Mouse (Mus musculus): Measurements from ENCODE around the gene Vps26a. TPM values are rescaled to one million over a fixed set of nuclear protein-coding genes. Genes with fewer than 3 reads are reported as not detected.

The Vps26a gene
- polyA plus RNA-seq, 1 experiment from 2014 or later: 79.2 TPM

- H3K36me3 ChIP-seq (ENCODE audit: control insufficient read depth, insufficient read depth, low read length): no peaks in the 10 kb centered on the region
- H3K27me3 ChIP-seq (ENCODE audit: control insufficient read depth, insufficient read depth, low read length): peaks cover 6% of the 10 kb centered on the region; the same call in 1 of the 2 replicates
- WGBS: 2% methylated on average over 8 of the region's 8 CpGs
- ATAC-seq (ENCODE audit: insufficient number of reproducible peaks, insufficient read depth, low FRiP score, low read depth): no peak
- H3K9me3 ChIP-seq (ENCODE audit: control insufficient read depth, low read length): no peaks in the 10 kb centered on the region
- no peak overlapping the region for H3K4me3 ChIP-seq (ENCODE audit: control insufficient read depth in 1 of 2, insufficient read depth in 1 of 2, low read depth in 1 of 2, low read length in 2 of 2)
- peak overlapping the region; percentile 10; the same call in 1 of the 2 replicates for H3K9ac ChIP-seq (ENCODE audit: low read length)
- H3K27ac ChIP-seq (replicated peaks in 1 of 2; ENCODE audit: control insufficient read depth in 1 of 2, insufficient read depth in 1 of 2, low read depth in 2 of 2, low read length in 2 of 2): no peak overlapping the region
- no peak overlapping the region for H3K4me2 ChIP-seq (ENCODE audit: low read length)
- peaks cover 11 to 15% of the 10 kb centered on the region in 2 experiments for H3K4me1 ChIP-seq (ENCODE audit: control insufficient read depth in 2 of 2, insufficient read depth in 2 of 2, low read length in 2 of 2)
Observed at GRCm38 (mm10) chr10:62412906-62413605, 73.5 kb downstream of the Vps26a start.

- H3K36me3 ChIP-seq (ENCODE audit: control insufficient read depth, insufficient read depth, low read length): no peaks in the 10 kb centered on the region
- no peaks in the 10 kb centered on the region for H3K9me3 ChIP-seq (ENCODE audit: control insufficient read depth, low read length)
- H3K9ac ChIP-seq (ENCODE audit: low read length): no peak overlapping the region
- 66% methylated on average over 19 of the region's 19 CpGs for WGBS
- H3K4me1 ChIP-seq (ENCODE audit: control insufficient read depth in 2 of 2, insufficient read depth in 2 of 2, low read length in 2 of 2): peaks cover 11 to 15% of the 10 kb centered on the region in 2 experiments
- no peak overlapping the region for H3K4me2 ChIP-seq (ENCODE audit: low read length)
- H3K27me3 ChIP-seq (ENCODE audit: control insufficient read depth, insufficient read depth, low read length): peaks cover 6% of the 10 kb centered on the region; the same call in 1 of the 2 replicates
- no peak overlapping the region for H3K4me3 ChIP-seq (ENCODE audit: control insufficient read depth in 1 of 2, insufficient read depth in 1 of 2, low read depth in 1 of 2, low read length in 2 of 2)
- H3K27ac ChIP-seq (replicated peaks in 1 of 2; ENCODE audit: control insufficient read depth in 1 of 2, insufficient read depth in 1 of 2, low read depth in 2 of 2, low read length in 2 of 2): no peak overlapping the region
- ATAC-seq (ENCODE audit: insufficient number of reproducible peaks, insufficient read depth, low FRiP score, low read depth): no peak
Observed at GRCm38 (mm10) chr10:62411431-62412410, 74.9 kb downstream of the Vps26a start.

GRCm38 (mm10) chr10:62410943-62411342, 75.7 kb downstream of the Vps26a start:
- no peak overlapping the region for H3K9ac ChIP-seq (ENCODE audit: low read length)
- no peak for ATAC-seq (ENCODE audit: insufficient number of reproducible peaks, insufficient read depth, low FRiP score, low read depth)

More at GRCm38 (mm10) chr10:62410943-62411342, 75.7 kb downstream of the Vps26a start:
- Histone ChIP-seq H3K9me3 (ENCODE audit: control insufficient read depth, low read length) (no peaks in the 10 kb centered on the region), H3K27ac (replicated peaks in 1 of 2; ENCODE audit: control insufficient read depth in 1 of 2, insufficient read depth in 1 of 2, low read depth in 2 of 2, low read length in 2 of 2) (no peak overlapping the region), H3K4me2 (ENCODE audit: low read length) (no peak overlapping the region), H3K4me3 (ENCODE audit: control insufficient read depth in 1 of 2, insufficient read depth in 1 of 2, low read depth in 1 of 2, low read length in 2 of 2) (no peak overlapping the region), H3K4me1 (ENCODE audit: control insufficient read depth in 2 of 2, insufficient read depth in 2 of 2, low read length in 2 of 2) (peaks cover 11 to 15% of the 10 kb centered on the region in 2 experiments), H3K36me3 (ENCODE audit: control insufficient read depth, insufficient read depth, low read length) (no peaks in the 10 kb centered on the region), H3K27me3 (ENCODE audit: control insufficient read depth, insufficient read depth, low read length) (peaks cover 6% of the 10 kb centered on the region; the same call in 1 of the 2 replicates)
- WGBS: 11% methylated on average over 5 of the region's 5 CpGs

Other genes starting within 250 kb of the Vps26a start
- gene Tacr2, start 234.4 kb downstream of the Vps26a start, polyA plus RNA-seq (2014; fragmentation: Nextera tagmentation; extraction: Ambion mirVana): not detected in 2 replicates
- gene Hk1, start 106.9 kb downstream of the Vps26a start, polyA plus RNA-seq (2014; fragmentation: Nextera tagmentation; extraction: Ambion mirVana): 112 and 132 TPM in 2 replicates
- gene Hkdc1, start 64.3 kb downstream of the Vps26a start, polyA plus RNA-seq (2014; fragmentation: Nextera tagmentation; extraction: Ambion mirVana): 0.18 and 0.27 TPM in 2 replicates
- 0.49 and 0.89 TPM in 2 replicates for gene 4930507D05Rik, start 37.3 kb downstream of the Vps26a start, polyA plus RNA-seq (2014; fragmentation: Nextera tagmentation; extraction: Ambion mirVana)
- 29.2 and 29.5 TPM in 2 replicates for gene Supv3l1, start 37.1 kb downstream of the Vps26a start, polyA plus RNA-seq (2014; fragmentation: Nextera tagmentation; extraction: Ambion mirVana)
- gene Srgn, start 40.6 kb upstream of the Vps26a start, polyA plus RNA-seq (2014; fragmentation: Nextera tagmentation; extraction: Ambion mirVana): 6.8 and 8.2 TPM in 2 replicates
- gene Kif1bp, start 91.7 kb upstream of the Vps26a start, polyA plus RNA-seq (2014; fragmentation: Nextera tagmentation; extraction: Ambion mirVana): 34.4 and 38.7 TPM in 2 replicates
- gene Ddx21, start 115.5 kb upstream of the Vps26a start, polyA plus RNA-seq (2014; fragmentation: Nextera tagmentation; extraction: Ambion mirVana): 13.3 and 14.4 TPM in 2 replicates
- gene Ddx50, start 164.4 kb upstream of the Vps26a start, polyA plus RNA-seq (2014; fragmentation: Nextera tagmentation; extraction: Ambion mirVana): 95.5 and 102 TPM in 2 replicates
- gene Stox1, start 239.3 kb upstream of the Vps26a start, polyA plus RNA-seq (2014; fragmentation: Nextera tagmentation; extraction: Ambion mirVana): 0.97 and 1.2 TPM in 2 replicates